Mouse (Mus musculus) mouse embryonic stem cell (cell line): ENCODE data around the gene Arhgef3.

Experiments
- in situ Hi-C, 2 experiments: fragments of 300-500 bp; cut with MboI; formaldehyde crosslinking; loops; 1 replicate in 1 of 2; 3 replicates in 1 of 2; pipeline ENCODE4 v1.14.3; 2019 to 2020; ENCODE audit warnings: low sequenced_read_pairs in 2 of 2, low pct_unique_long_range_greater_than_20kb in 1 of 2, mixed read lengths in 1 of 2; ENCODE audit not compliant: unreplicated experiment in 1 of 2

The Arhgef3 gene

GRCm38 (mm10) chr14:27397526-27397925 lies 282.8 kb downstream of the Arhgef3 start:
- in situ Hi-C loops, result no loop called here

- in situ Hi-C loops, result loop anchor here (5.0 to 10.0 kb wide), 2 partner anchors 48 to 206 kb away; no protein-coding TSS in a partner anchor
These were observed 285.8 kb downstream of the Arhgef3 start for GRCm38 (mm10) chr14:27400495-27400894.

GRCm38 (mm10) chr14:27401717-27402278 lies 287.1 kb downstream of the Arhgef3 start:
- in situ Hi-C loops, result loop anchor here (5.0 to 10.0 kb wide), 2 partner anchors 49 to 207 kb away; no protein-coding TSS in a partner anchor

GRCm38 (mm10) chr14:27402332-27403250 lies 287.9 kb downstream of the Arhgef3 start:
- in situ Hi-C loops, result loop anchor here (5.0 to 10.0 kb wide), 2 partner anchors 50 to 208 kb away; no protein-coding TSS in a partner anchor

GRCm38 (mm10) chr14:27405452-27405851 lies 290.8 kb downstream of the Arhgef3 start:
- in situ Hi-C loops, result loop anchor here (5.0 to 10.0 kb wide), 2 partner anchors 208 to 211 kb away; no protein-coding TSS in a partner anchor

- in situ Hi-C loops, result loop anchor here (5.0 to 10.0 kb wide), 2 partner anchors 209 to 211 kb away; no protein-coding TSS in a partner anchor
These were observed 291.2 kb downstream of the Arhgef3 start for GRCm38 (mm10) chr14:27405947-27406346.

GRCm38 (mm10) chr14:27408240-27408639 lies 293.5 kb downstream of the Arhgef3 start:
- in situ Hi-C loops, result loop anchor here (5.0 to 10.0 kb wide), 2 partner anchors 211 to 213 kb away; no protein-coding TSS in a partner anchor

- in situ Hi-C loops, result loop anchor here (5.0 to 10.0 kb wide), 2 partner anchors 212 to 215 kb away; no protein-coding TSS in a partner anchor
These were observed 295.0 kb downstream of the Arhgef3 start for GRCm38 (mm10) chr14:27409662-27410061.

GRCm38 (mm10) chr14:27411492-27411891 lies 296.8 kb downstream of the Arhgef3 start:
- in situ Hi-C loops, result no loop called here

- in situ Hi-C loops, result no loop called here
These were observed 298.0 kb downstream of the Arhgef3 start for GRCm38 (mm10) chr14:27412699-27413098.

- in situ Hi-C loops, result no loop called here
These were observed 299.3 kb downstream of the Arhgef3 start for GRCm38 (mm10) chr14:27413961-27414360.

- in situ Hi-C loops, result no loop called here
These were observed 306.1 kb downstream of the Arhgef3 start for GRCm38 (mm10) chr14:27420816-27421215.

- in situ Hi-C loops, result no loop called here
These were observed 307.6 kb downstream of the Arhgef3 start for GRCm38 (mm10) chr14:27422301-27422700.

- in situ Hi-C loops, result no loop called here
These were observed 313.9 kb downstream of the Arhgef3 start, which contains the start of gene Fam208a for GRCm38 (mm10) chr14:27428573-27428972. TSS of gene Fam208a (plus strand) at chr14:27428834.

- in situ Hi-C loops, result no loop called here
These were observed 314.4 kb downstream of the Arhgef3 start for GRCm38 (mm10) chr14:27428973-27429711.

- in situ Hi-C loops, result no loop called here
These were observed 315.6 kb downstream of the Arhgef3 start for GRCm38 (mm10) chr14:27430280-27430679.

- in situ Hi-C loops, result no loop called here
These were observed 317.4 kb downstream of the Arhgef3 start for GRCm38 (mm10) chr14:27432064-27432463.

- in situ Hi-C loops, result loop anchor here in 1 of 2 experiments (5.0 kb wide), 1 partner anchor 36 kb away; no protein-coding TSS in a partner anchor
These were observed 321.4 kb downstream of the Arhgef3 start for GRCm38 (mm10) chr14:27436116-27436515.
